Mouse (Mus musculus): Measurements from ENCODE around the gene March8.

- TF ChIP-seq CTCF (IDR thresholded peaks at IDR 0.05; ENCODE audit: insufficient read depth, low read length) (no peak), POLR2A (IDR thresholded peaks at IDR 0.05; ENCODE audit: borderline replicate concordance, extremely low read depth, low read depth, low read length) (no peak)
Observed at GRCm38 (mm10) chr6:116374618-116375017, 36.8 kb downstream of the March8 start.

All from lung, adult 2 months (tissue).